Mouse (Mus musculus) kidney, adult 2 months (tissue): ENCODE data around the gene Vasn.

Experiments used
- CTCF ChIP-seq: fragments of 200-500 bp; conservative IDR thresholded peaks from 2 replicates; pipeline ENCODE4 v1.5.1; 2011; ENCODE audit warnings: low read depth, mild to moderate bottlenecking, control low read depth, low read length, moderate library complexity, mixed read lengths; ENCODE audit not compliant: insufficient read depth, insufficient read length
- POLR2A ChIP-seq: fragments of 200-500 bp; IDR thresholded peaks from one replicate; pipeline ENCODE4 v1.6.1; 2011; ENCODE audit warnings: low read depth, low read length, control low read depth

DNA sequence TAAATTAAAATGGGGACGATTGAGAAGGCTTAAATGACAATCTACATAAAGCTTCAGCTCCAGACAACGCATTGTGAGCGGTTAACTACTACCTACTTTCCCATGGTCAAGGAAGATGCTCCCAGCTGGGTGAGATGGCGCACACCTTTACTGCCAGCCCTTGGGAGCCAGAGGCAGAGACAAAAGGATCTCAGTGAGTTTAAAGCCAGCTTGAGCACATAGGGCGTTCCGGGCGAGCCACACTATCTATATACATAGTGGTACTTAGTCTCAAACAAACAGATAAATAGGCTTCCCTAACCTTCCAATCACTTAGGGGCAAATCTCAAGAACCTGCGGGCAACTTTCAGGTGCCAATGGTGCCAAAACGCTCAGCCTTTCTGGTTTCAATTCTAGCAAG lies 15.7 kb upstream of the Vasn start:
- TF ChIP-seq POLR2A (no peak), CTCF (no peak)
